Mouse (Mus musculus): ENCODE data around the gene Hs3st3a1.

Gene Hs3st3a1

GRCm38 (mm10) chr11:64558282-64558681 lies 123.2 kb downstream of the Hs3st3a1 start:
- DNase-seq (ENCODE audit: low read depth, low spot score) = no peak

- DNase-seq (ENCODE audit: low read depth, low spot score) = peak; percentile 39
Observed at GRCm38 (mm10) chr11:64559388-64559787, 124.3 kb downstream of the Hs3st3a1 start.

- no peak for DNase-seq (ENCODE audit: low read depth, low spot score)
Observed at GRCm38 (mm10) chr11:64560471-64560870, 125.3 kb downstream of the Hs3st3a1 start.

- no peak for DNase-seq (ENCODE audit: low read depth, low spot score)
Observed at GRCm38 (mm10) chr11:64562771-64563170, 127.6 kb downstream of the Hs3st3a1 start.
